Mouse (Mus musculus) layer of hippocampus, adult 11-12 months (tissue): ENCODE measurements around the gene Phlpp2.

Source experiments
- DNase-seq: peaks from one replicate; pipeline ENCODE4 v3.0.0; 2022; ENCODE audit warnings: low spot score

Gene Phlpp2

GRCm38 (mm10) chr8:109963421-109963820, 95.1 kb downstream of the Phlpp2 start:
- no peak for DNase-seq

- DNase-seq, result no peak
Observed at GRCm38 (mm10) chr8:109964106-109964505, 95.8 kb downstream of the Phlpp2 start.

GRCm38 (mm10) chr8:109968837-109969236, 100.5 kb downstream of the Phlpp2 start:
- DNase-seq, result no peak

GRCm38 (mm10) chr8:109970323-109970722, 102.0 kb downstream of the Phlpp2 start:
- DNase-seq, result peak; percentile 28

GRCm38 (mm10) chr8:109972901-109973300, 104.6 kb downstream of the Phlpp2 start:
- DNase-seq, result no peak

- DNase-seq, result no peak
Observed at GRCm38 (mm10) chr8:109979339-109979738, 111.0 kb downstream of the Phlpp2 start.

- no peak for DNase-seq
Observed at GRCm38 (mm10) chr8:109982386-109983105, 114.2 kb downstream of the Phlpp2 start.

- DNase-seq, result peak; percentile 32
Observed at GRCm38 (mm10) chr8:109983944-109984343, 115.6 kb downstream of the Phlpp2 start.

- no peak for DNase-seq
Observed at GRCm38 (mm10) chr8:109986384-109986783, 118.0 kb downstream of the Phlpp2 start.

GRCm38 (mm10) chr8:109987776-109988175, 119.4 kb downstream of the Phlpp2 start:
- DNase-seq, result no peak

- no peak for DNase-seq
Observed at GRCm38 (mm10) chr8:109989151-109989550, 120.8 kb downstream of the Phlpp2 start.

GRCm38 (mm10) chr8:109990224-109990623, 121.9 kb downstream of the Phlpp2 start, which contains the start of gene Tat:
Gene Tat (plus strand): TSS chr8:109990437.
- DNase-seq, result no peak

GRCm38 (mm10) chr8:109992166-109992565, 123.8 kb downstream of the Phlpp2 start:
- no peak for DNase-seq

GRCm38 (mm10) chr8:109992951-109993350, 124.6 kb downstream of the Phlpp2 start:
- DNase-seq, result no peak
